Mouse (Mus musculus) heart, embryonic 13.5 days (tissue): ENCODE measurements around the gene Alg3. TPM values are rescaled to one million over a fixed set of nuclear protein-coding genes. Genes with fewer than 3 reads are reported as not detected.

ENCODE experiments used
- ATAC-seq: fragments of 200-750 bp; cut with Nextera tagmentation; 2 replicates; pipeline ENCODE4 v1.8.0; 2017; ENCODE audit warnings: moderate TSS enrichment; ENCODE audit not compliant: insufficient number of reproducible peaks, low FRiP score, low TSS enrichment; ENCODE audit errors: extremely low read depth
- H3K27ac ChIP-seq: fragments of 300-500 bp; sonication (generic); replicated peaks from 2 replicates; pipeline ENCODE4 v1.5.1; 2015; ENCODE audit warnings: moderate library complexity, mild to moderate bottlenecking, inconsistent platforms
- H3K27me3 ChIP-seq: fragments of 300-500 bp; sonication (generic); replicated peaks from 2 replicates; pipeline ENCODE4 v1.6.1; 2015; ENCODE audit warnings: mild to moderate bottlenecking, inconsistent platforms
- H3K36me3 ChIP-seq: fragments of 300-500 bp; sonication (generic); 2 replicates; pipeline ENCODE4 v1.6.1; 2015; ENCODE audit warnings: mild to moderate bottlenecking, inconsistent platforms
- H3K4me1 ChIP-seq: fragments of 300-500 bp; sonication (generic); 2 replicates; pipeline ENCODE4 v1.6.1; 2015; ENCODE audit warnings: inconsistent platforms
- H3K4me2 ChIP-seq: fragments of 300-500 bp; sonication (generic); 2 replicates; pipeline ENCODE4 v1.6.1; 2015; ENCODE audit warnings: inconsistent platforms, mild to moderate bottlenecking, moderate library complexity
- H3K4me3 ChIP-seq: fragments of 300-500 bp; sonication (generic); 2 replicates; pipeline ENCODE4 v1.5.1; 2015; ENCODE audit warnings: moderate library complexity, mild to moderate bottlenecking, inconsistent platforms
- H3K9ac ChIP-seq: fragments of 300-500 bp; sonication (generic); 2 replicates; pipeline ENCODE4 v1.6.1; 2015; ENCODE audit warnings: inconsistent platforms, mild to moderate bottlenecking, moderate library complexity
- H3K9me3 ChIP-seq: fragments of 300-500 bp; sonication (generic); 2 replicates; pipeline ENCODE4 v1.6.1; 2016; ENCODE audit warnings: inconsistent platforms
- WGBS: fragments of 180-500 bp; shearing (Covaris S2); methylation state at CpG from one replicate; pipeline ENCODE4 v1.1.7; 2015; ENCODE audit warnings: mixed read lengths; 5-methylcytosine and 5-hydroxymethylcytosine counted together
- polyA plus RNA-seq: library from polyadenylated mRNA; unstranded; fragments of >200 nt; fragmentation: Nextera tagmentation; extraction: Ambion mirVana; gene quantifications from 2 replicates; pipeline ENCODE4 v1.2.1, GENCODE M21; 2015

Gene Alg3
- polyA plus RNA-seq, 1 experiment from 2014 or later: 35.3 TPM

GRCm38 (mm10) chr16:20628871-20629391 is 17.4 kb upstream of the Alg3 start:
- H3K9me3 ChIP-seq: no peaks in the 10 kb centered on the region
- WGBS: 49% methylated on average over 11 of the region's 11 CpGs
- H3K36me3 ChIP-seq: no peaks in the 10 kb centered on the region
- H3K4me2 ChIP-seq: peak overlapping the region; percentile 92
- H3K4me1 ChIP-seq: peaks cover 12% of the 10 kb centered on the region
- 0 out of 2 replicates have a peak overlapping the region, but pooled peaks have one; percentile 64 for H3K4me3 ChIP-seq
- H3K27ac ChIP-seq: no peak overlapping the region
- ATAC-seq: no peak
- peaks cover 52% of the 10 kb centered on the region for H3K27me3 ChIP-seq
- H3K9ac ChIP-seq: no peak overlapping the region

- Histone ChIP-seq H3K9me3 (no peaks in the 10 kb centered on the region), H3K36me3 (0 out of 2 replicates have a peak, but pooled peaks cover 5% of the 10 kb centered on the region), H3K9ac (no peak overlapping the region), H3K27ac (no peak overlapping the region), H3K4me3 (no peak overlapping the region), H3K4me1 (peaks cover 30% of the 10 kb centered on the region), H3K4me2 (no peak overlapping the region), H3K27me3 (peaks cover 73% of the 10 kb centered on the region)
- WGBS: 58% methylated on average over 2 of the region's 2 CpGs
- ATAC-seq: no peak
These were observed 11.7 kb upstream of the Alg3 start for GRCm38 (mm10) chr16:20623211-20623610.

- under 1% methylated on average over 37 of the region's 37 CpGs for WGBS
- 0 out of 2 replicates have a peak, but pooled peaks cover 8% of the 10 kb centered on the region for H3K36me3 ChIP-seq
- peak overlapping the region; percentile 75 for H3K4me3 ChIP-seq
- H3K9ac ChIP-seq: peak overlapping the region; percentile 80
- H3K9me3 ChIP-seq: no peaks in the 10 kb centered on the region
- H3K27me3 ChIP-seq: peaks cover 75% of the 10 kb centered on the region
- ATAC-seq: no peak
- peak overlapping the region; percentile 99 for H3K4me2 ChIP-seq
- no peak overlapping the region for H3K27ac ChIP-seq
- H3K4me1 ChIP-seq: peaks cover 30% of the 10 kb centered on the region
These were observed 10.6 kb upstream of the Alg3 start for GRCm38 (mm10) chr16:20621991-20622685.

GRCm38 (mm10) chr16:20621191-20621990 is 9.9 kb upstream of the Alg3 start, which contains the start of gene Camk2n2:
Gene Camk2n2, minus strand, starts transcription at chr16:20621287.
- Histone ChIP-seq H3K9ac (peak within 1 kb of the TSS; percentile 80), H3K4me3 (peak within 1 kb of the TSS; percentile 75), H3K27me3 (peaks cover 70% of the 10 kb centered on the region), H3K27ac (peak within 1 kb of the TSS; percentile 36; the same call in 1 of the 2 replicates), H3K4me1 (peaks cover 30% of the 10 kb centered on the region), H3K9me3 (no peaks in the 10 kb centered on the region), H3K36me3 (0 out of 2 replicates have a peak, but pooled peaks cover 8% of the 10 kb centered on the region), H3K4me2 (peak within 1 kb of the TSS; percentile 99)
- 1% methylated on average over 70 of the region's 92 CpGs for WGBS
- peak; percentile 17; the same call in 1 of the 2 replicates for ATAC-seq

- peak overlapping the region; percentile 80 for H3K9ac ChIP-seq
- peak overlapping the region; percentile 75 for H3K4me3 ChIP-seq
- no peak overlapping the region for H3K27ac ChIP-seq
- peak overlapping the region; percentile 99 for H3K4me2 ChIP-seq
- peaks cover 30% of the 10 kb centered on the region for H3K4me1 ChIP-seq
- H3K36me3 ChIP-seq: 0 out of 2 replicates have a peak, but pooled peaks cover 8% of the 10 kb centered on the region
- H3K9me3 ChIP-seq: no peaks in the 10 kb centered on the region
- H3K27me3 ChIP-seq: peaks cover 70% of the 10 kb centered on the region
- ATAC-seq: no peak
- under 1% methylated on average over 32 of the region's 32 CpGs for WGBS
These were observed 9.2 kb upstream of the Alg3 start for GRCm38 (mm10) chr16:20620751-20621190.

- no peak overlapping the region for H3K9ac ChIP-seq
- no peak for ATAC-seq
- 0 out of 2 replicates have a peak, but pooled peaks cover 8% of the 10 kb centered on the region for H3K36me3 ChIP-seq
- peaks cover 70% of the 10 kb centered on the region for H3K27me3 ChIP-seq
- 0% methylated on average over 9 of the region's 9 CpGs for WGBS
- H3K27ac ChIP-seq: no peak overlapping the region
- no peaks in the 10 kb centered on the region for H3K9me3 ChIP-seq
- H3K4me1 ChIP-seq: peaks cover 30% of the 10 kb centered on the region
- peak overlapping the region; percentile 75 for H3K4me3 ChIP-seq
- H3K4me2 ChIP-seq: peak overlapping the region; percentile 99
These were observed 8.8 kb upstream of the Alg3 start for GRCm38 (mm10) chr16:20620399-20620735.

GRCm38 (mm10) chr16:20619541-20620398 is 8.2 kb upstream of the Alg3 start:
- peaks cover 65% of the 10 kb centered on the region for H3K27me3 ChIP-seq
- H3K9ac ChIP-seq: peak overlapping the region; percentile 37; the same call in 1 of the 2 replicates

GRCm38 (mm10) chr16:20610501-20611356 is 806 bp downstream of the Alg3 start:
- ATAC-seq: 0 out of 2 replicates have a peak, but pooled peaks have one; percentile 59

More at GRCm38 (mm10) chr16:20619541-20620398, 8.2 kb upstream of the Alg3 start:
- Histone ChIP-seq H3K36me3 (0 out of 2 replicates have a peak, but pooled peaks cover 8% of the 10 kb centered on the region), H3K27ac (no peak overlapping the region), H3K4me2 (peak overlapping the region; percentile 99), H3K4me1 (peaks cover 30% of the 10 kb centered on the region), H3K9me3 (no peaks in the 10 kb centered on the region), H3K4me3 (peak overlapping the region; percentile 75)
- 2% methylated on average over 82 of the region's 83 CpGs for WGBS
- 0 out of 2 replicates have a peak, but pooled peaks have one; percentile 26 for ATAC-seq

GRCm38 (mm10) chr16:20604705-20605104 is 6.8 kb downstream of the Alg3 start:
- peaks cover 6% of the 10 kb centered on the region for H3K4me1 ChIP-seq
- H3K9me3 ChIP-seq: no peaks in the 10 kb centered on the region
- peaks cover 2% of the 10 kb centered on the region; the same call in 1 of the 2 replicates for H3K27me3 ChIP-seq
- no peak overlapping the region for H3K9ac ChIP-seq
- no peak overlapping the region for H3K4me3 ChIP-seq
- H3K27ac ChIP-seq: no peak overlapping the region
- ATAC-seq: no peak
- WGBS: 57% methylated on average over 9 of the region's 9 CpGs
- peaks cover 43% of the 10 kb centered on the region for H3K36me3 ChIP-seq
- no peak overlapping the region for H3K4me2 ChIP-seq

More at GRCm38 (mm10) chr16:20610501-20611356, 806 bp downstream of the Alg3 start:
- H3K27ac ChIP-seq: peak overlapping the region; percentile 79
- H3K27me3 ChIP-seq: no peaks in the 10 kb centered on the region
- peak overlapping the region; percentile 97 for H3K4me2 ChIP-seq
- H3K4me3 ChIP-seq: peak overlapping the region; percentile 84
- H3K4me1 ChIP-seq: peaks cover 21% of the 10 kb centered on the region
- under 1% methylated on average over 28 of the region's 28 CpGs for WGBS
- H3K36me3 ChIP-seq: peaks cover 25% of the 10 kb centered on the region
- H3K9ac ChIP-seq: peak overlapping the region; percentile 90
- H3K9me3 ChIP-seq: no peaks in the 10 kb centered on the region

GRCm38 (mm10) chr16:20600511-20600910 is 11.0 kb downstream of the Alg3 start:
- peaks cover 11% of the 10 kb centered on the region for H3K27me3 ChIP-seq
- WGBS: 56% methylated on average over 5 of the region's 5 CpGs
- no peaks in the 10 kb centered on the region for H3K9me3 ChIP-seq
- no peaks in the 10 kb centered on the region for H3K4me1 ChIP-seq
- no peak overlapping the region for H3K27ac ChIP-seq
- no peak for ATAC-seq
- H3K4me3 ChIP-seq: no peak overlapping the region
- no peak overlapping the region for H3K4me2 ChIP-seq
- H3K9ac ChIP-seq: no peak overlapping the region
- peaks cover 16% of the 10 kb centered on the region for H3K36me3 ChIP-seq
